Mouse (Mus musculus) cortical plate, adult 2 months (tissue): ENCODE measurements around the gene Acadvl. TPM values are rescaled to one million over a fixed set of nuclear protein-coding genes. Genes with fewer than 3 reads are reported as not detected.

ENCODE experiments used
- H3K27ac ChIP-seq: fragments of 200-500 bp; 2 replicates; pipeline ENCODE4 v1.5.1; 2012; ENCODE audit warnings: low read length, control low read depth, inconsistent platforms; ENCODE audit not compliant: insufficient read depth
- H3K4me1 ChIP-seq: fragments of 200-500 bp; 2 replicates; pipeline ENCODE4 v1.6.1; 2011; ENCODE audit warnings: low read length; ENCODE audit not compliant: control insufficient read depth, insufficient read depth
- H3K4me3 ChIP-seq: fragments of 200-500 bp; 2 replicates; pipeline ENCODE4 v1.5.1; 2011; ENCODE audit warnings: mild to moderate bottlenecking, low read length, control low read depth; ENCODE audit not compliant: insufficient read depth
- CTCF ChIP-seq: fragments of 200-500 bp; IDR thresholded peaks from 2 replicates; pipeline ENCODE4 v1.5.1; 2011; ENCODE audit warnings: mild to moderate bottlenecking, control low read depth, low read length; ENCODE audit not compliant: insufficient read depth; ENCODE audit errors: extremely low read depth
- POLR2A ChIP-seq: fragments of 200-500 bp; IDR thresholded peaks from 2 replicates; pipeline ENCODE4 v1.6.1; 2011; ENCODE audit warnings: mild to moderate bottlenecking, low read length, control low read depth; ENCODE audit not compliant: insufficient read depth; ENCODE audit errors: extremely low read depth
- polyA plus RNA-seq: library from polyadenylated mRNA; depleted of rRNA; stranded (reverse); fragments of >200 nt; gene quantifications from 2 replicates; pipeline ENCODE4 v1.2.3, GENCODE M21; 2012; rRNA removed

Acadvl gene
- polyA plus RNA-seq, 1 experiment, result 66.5 TPM

GRCm38 (mm10) chr11:69970775-69971174, 44.4 kb downstream of the Acadvl start:
- no peak overlapping the region for H3K27ac ChIP-seq
- H3K4me1 ChIP-seq, result no peaks in the 10 kb centered on the region
- no peak overlapping the region for H3K4me3 ChIP-seq
- TF ChIP-seq POLR2A (no peak), CTCF (no peak)

- Histone ChIP-seq H3K27ac (no peak overlapping the region), H3K4me1 (no peaks in the 10 kb centered on the region), H3K4me3 (no peak overlapping the region)
- TF ChIP-seq POLR2A, result no peak
- TF ChIP-seq CTCF, result no peak
These were observed 45.0 kb downstream of the Acadvl start for GRCm38 (mm10) chr11:69970222-69970621.

GRCm38 (mm10) chr11:69968793-69969192, 46.4 kb downstream of the Acadvl start:
- no peak overlapping the region for H3K27ac ChIP-seq
- no peak overlapping the region for H3K4me3 ChIP-seq
- no peaks in the 10 kb centered on the region for H3K4me1 ChIP-seq
- TF ChIP-seq POLR2A, result no peak

GRCm38 (mm10) chr11:69966860-69967517, 48.2 kb downstream of the Acadvl start:
- no peak for TF ChIP-seq POLR2A
- TF ChIP-seq CTCF, result no peak
- H3K4me3 ChIP-seq, result no peak overlapping the region

GRCm38 (mm10) chr11:69966006-69966859, 49.0 kb downstream of the Acadvl start:
- Histone ChIP-seq H3K27ac (no peak overlapping the region), H3K4me1 (no peaks in the 10 kb centered on the region), H3K4me3 (no peak overlapping the region)
- TF ChIP-seq CTCF (no peak), POLR2A (no peak)

More at GRCm38 (mm10) chr11:69966860-69967517, 48.2 kb downstream of the Acadvl start:
- H3K4me1 ChIP-seq, result no peaks in the 10 kb centered on the region
- no peak overlapping the region for H3K27ac ChIP-seq

- Histone ChIP-seq H3K27ac (no peak overlapping the region), H3K4me1 (no peaks in the 10 kb centered on the region), H3K4me3 (no peak overlapping the region)
- TF ChIP-seq POLR2A, result no peak
- TF ChIP-seq CTCF, result no peak
These were observed 49.8 kb downstream of the Acadvl start for GRCm38 (mm10) chr11:69965271-69966005.

GRCm38 (mm10) chr11:69964650-69965270, 50.5 kb downstream of the Acadvl start, which contains the start of gene Cldn7:
Cldn7 (plus strand) TSS chr11:69964779.
- Histone ChIP-seq H3K4me3 (no peak within 1 kb of the TSS), H3K4me1 (no peaks in the 10 kb centered on the region), H3K27ac (no peak within 1 kb of the TSS)
- TF ChIP-seq CTCF, result no peak
- TF ChIP-seq POLR2A, result no peak

GRCm38 (mm10) chr11:69961841-69962240, 53.4 kb downstream of the Acadvl start:
- Histone ChIP-seq H3K27ac (no peak overlapping the region), H3K4me1 (no peaks in the 10 kb centered on the region), H3K4me3 (no peak overlapping the region)
- no peak for TF ChIP-seq POLR2A
- TF ChIP-seq CTCF, result no peak

- no peak overlapping the region for H3K4me3 ChIP-seq
- no peak for TF ChIP-seq POLR2A
- no peak for TF ChIP-seq CTCF
- no peaks in the 10 kb centered on the region for H3K4me1 ChIP-seq
- H3K27ac ChIP-seq, result no peak overlapping the region
These were observed 54.6 kb downstream of the Acadvl start for GRCm38 (mm10) chr11:69960616-69961015.

Other genes with a start within 250 kb of the Acadvl start
- gene Zbtb4, start 249.5 kb downstream of the Acadvl start, polyA plus RNA-seq, result 56.7 and 58.2 TPM in 2 replicates
- 1.4 and 2.1 TPM in 2 replicates for gene Chrnb1, start 219.5 kb downstream of the Acadvl start, polyA plus RNA-seq
- gene Fgf11, start 213.6 kb downstream of the Acadvl start, polyA plus RNA-seq, result 17.3 and 17.6 TPM in 2 replicates
- gene Tmem102, start 209.8 kb downstream of the Acadvl start, polyA plus RNA-seq, result 0.06 TPM in 1 of 2 replicates, not detected in the other
- not detected in 2 replicates for gene Gm39566, start 200.1 kb downstream of the Acadvl start, polyA plus RNA-seq
- not detected in 2 replicates for gene Spem2, start 196.9 kb downstream of the Acadvl start, polyA plus RNA-seq
- 0.10 and 0.15 TPM in 2 replicates for gene Spem1, start 193.2 kb downstream of the Acadvl start, polyA plus RNA-seq
- 112 and 116 TPM in 2 replicates for gene Nlgn2, start 177.6 kb downstream of the Acadvl start, polyA plus RNA-seq
- 234 and 244 TPM in 2 replicates for gene Tmem256, start 176.9 kb downstream of the Acadvl start, polyA plus RNA-seq
- gene Plscr3, start 169.0 kb downstream of the Acadvl start, polyA plus RNA-seq, result 35.3 and 36.5 TPM in 2 replicates
- gene Tnk1, start 156.7 kb downstream of the Acadvl start, polyA plus RNA-seq, result 0.08 and 0.25 TPM in 2 replicates
- gene Tmem95, start 137.4 kb downstream of the Acadvl start, polyA plus RNA-seq, result not detected in 2 replicates
- 1.5 and 1.7 TPM in 2 replicates for gene Kctd11, start 134.0 kb downstream of the Acadvl start, polyA plus RNA-seq
- gene Acap1, start 119.9 kb downstream of the Acadvl start, polyA plus RNA-seq, result 0.13 and 0.26 TPM in 2 replicates
- gene 2810408A11Rik, start 114.4 kb downstream of the Acadvl start, polyA plus RNA-seq, result 0.19 and 0.38 TPM in 2 replicates
- gene Neurl4, start 114.3 kb downstream of the Acadvl start, polyA plus RNA-seq, result 98.3 and 107 TPM in 2 replicates
- 53.5 and 55.2 TPM in 2 replicates for gene Gps2, start 101.5 kb downstream of the Acadvl start, polyA plus RNA-seq
- gene Eif5a, start 93.5 kb downstream of the Acadvl start, polyA plus RNA-seq, result 577 and 581 TPM in 2 replicates
- 18.1 and 21.1 TPM in 2 replicates for gene Ybx2, start 79.6 kb downstream of the Acadvl start, polyA plus RNA-seq
- 1.5 and 1.7 TPM in 2 replicates for gene Slc2a4, start 67.2 kb downstream of the Acadvl start, polyA plus RNA-seq
- not detected in 2 replicates for gene Cldn7, start 50.6 kb downstream of the Acadvl start, polyA plus RNA-seq
- gene Ctdnep1, start 34.3 kb downstream of the Acadvl start, polyA plus RNA-seq, result 121 and 139 TPM in 2 replicates
- gene Elp5, start 32.9 kb downstream of the Acadvl start, polyA plus RNA-seq, result 121 and 126 TPM in 2 replicates
- 330 and 334 TPM in 2 replicates for gene Gabarap, start 24.3 kb downstream of the Acadvl start, polyA plus RNA-seq
- gene Phf23, start 19.6 kb downstream of the Acadvl start, polyA plus RNA-seq, result 37.6 and 38.2 TPM in 2 replicates
- 26.9 and 30.4 TPM in 2 replicates for gene Dvl2, start 14.8 kb downstream of the Acadvl start, polyA plus RNA-seq
- 816 and 828 TPM in 2 replicates for gene Dlg4, start 1.5 kb upstream of the Acadvl start, polyA plus RNA-seq
- 2.3 and 3.5 TPM in 2 replicates for gene Asgr1, start 38.7 kb upstream of the Acadvl start, polyA plus RNA-seq
- gene Asgr2, start 77.2 kb upstream of the Acadvl start, polyA plus RNA-seq, result 0.23 TPM in 2 replicates
- 0.63 and 0.95 TPM in 2 replicates for gene Mgl2, start 114.9 kb upstream of the Acadvl start, polyA plus RNA-seq
- 1.1 and 1.6 TPM in 2 replicates for gene Clec10a, start 140.8 kb upstream of the Acadvl start, polyA plus RNA-seq
- gene Slc16a11, start 197.3 kb upstream of the Acadvl start, polyA plus RNA-seq, result 57.4 and 62.1 TPM in 2 replicates
- 6.2 and 6.3 TPM in 2 replicates for gene Slc16a13, start 205.7 kb upstream of the Acadvl start, polyA plus RNA-seq
- gene Bcl6b, start 214.4 kb upstream of the Acadvl start, polyA plus RNA-seq, result 1.2 and 1.4 TPM in 2 replicates
- gene 0610010K14Rik, start 222.5 kb upstream of the Acadvl start, polyA plus RNA-seq, result 65.5 and 68.4 TPM in 2 replicates
- 10.0 and 10.4 TPM in 2 replicates for gene Gm21988, start 224.4 kb upstream of the Acadvl start, polyA plus RNA-seq
- gene Rnasek, start 224.4 kb upstream of the Acadvl start, polyA plus RNA-seq, result 330 and 337 TPM in 2 replicates
- 1.5 and 1.6 TPM in 2 replicates for gene Alox12, start 239.9 kb upstream of the Acadvl start, polyA plus RNA-seq